Mouse (Mus musculus): Measurements from ENCODE around the gene Ltc4s.

Ltc4s gene

DNA sequence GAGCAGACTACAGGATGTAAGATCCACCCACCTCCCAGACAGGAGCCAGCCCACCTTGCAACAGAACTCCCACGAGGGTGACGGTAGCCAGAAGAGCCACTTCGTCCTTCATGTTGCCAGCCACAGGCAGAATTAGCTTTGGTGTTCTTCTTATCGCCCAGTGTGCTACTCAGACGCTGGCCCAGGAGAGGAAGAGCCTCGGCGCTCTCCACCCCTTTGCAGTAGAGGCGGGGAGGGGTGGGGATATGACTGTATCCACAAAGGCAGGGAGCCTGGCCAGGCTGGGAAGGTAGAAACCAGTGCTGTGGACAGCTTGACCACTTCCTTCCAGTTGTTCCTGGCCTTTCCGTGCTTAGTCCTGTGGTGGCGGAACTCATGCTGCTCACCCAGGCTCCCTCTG is at the start of gene Ltc4s:
Ltc4s (minus strand) TSS at position 293 of the 400 bp plus-strand sequence.
- in situ Hi-C loops (cut with MboI, MseI): no loop called here

DNA sequence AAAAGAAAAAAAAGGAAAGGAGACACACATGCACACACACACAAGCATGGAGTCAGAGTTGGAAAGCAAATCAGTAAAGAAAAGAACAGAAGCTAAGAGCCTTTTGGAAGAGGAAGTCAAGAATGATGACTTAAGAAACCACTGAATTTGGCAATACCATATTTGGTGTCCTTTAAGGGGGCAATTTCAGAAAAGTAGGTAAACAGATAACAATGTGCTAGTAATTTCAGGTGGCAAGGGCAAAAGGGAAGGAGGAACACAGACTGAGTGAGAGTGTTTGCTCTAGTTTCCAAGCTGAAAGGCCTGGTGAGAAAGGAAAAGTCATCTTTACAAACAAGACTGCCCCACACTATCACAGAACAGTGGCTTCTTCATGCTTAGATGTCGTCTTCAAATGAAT is 48.0 kb upstream of the Ltc4s start:
- in situ Hi-C loops (cut with MboI, MseI): no loop called here

DNA sequence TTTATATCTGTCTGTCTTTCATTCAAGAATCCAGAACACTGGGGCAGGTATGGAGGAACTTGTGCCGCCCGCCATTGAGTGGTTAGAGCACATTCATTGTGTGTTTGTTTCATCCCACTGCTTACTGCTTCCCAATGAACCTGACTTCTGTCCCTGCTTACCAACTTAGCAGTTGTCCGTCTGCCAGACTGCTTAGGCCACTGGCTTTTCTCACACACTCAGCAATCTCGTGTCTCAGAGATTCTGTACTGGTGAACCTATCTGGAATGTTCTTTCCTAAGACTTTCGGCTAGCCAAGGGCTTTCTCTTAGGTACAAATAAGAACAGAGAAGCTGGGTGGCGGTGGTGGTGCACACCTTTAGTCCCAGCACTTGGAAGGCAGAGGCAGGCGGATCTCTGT is 47.3 kb upstream of the Ltc4s start:
- in situ Hi-C loops (cut with MboI, MseI): no loop called here

DNA sequence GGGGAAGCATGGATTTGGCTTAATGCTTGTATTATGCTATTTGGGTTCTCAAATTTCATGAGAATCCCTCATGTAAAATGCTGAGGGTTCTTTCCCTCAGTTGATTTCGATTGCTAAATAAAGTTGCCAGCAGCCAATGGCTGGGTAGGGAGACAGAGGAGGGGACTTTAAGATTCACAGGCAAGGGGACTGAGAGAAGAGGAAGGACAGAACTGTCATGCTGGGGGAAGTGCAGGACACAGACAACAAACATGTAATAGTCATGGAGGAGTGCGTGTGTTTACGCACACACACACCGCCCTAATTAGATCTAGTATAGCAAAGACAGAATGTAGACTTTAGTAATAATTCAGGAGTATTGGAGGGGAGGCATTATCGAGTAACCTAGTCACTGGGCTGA is 46.8 kb upstream of the Ltc4s start:
- in situ Hi-C loops (cut with MboI, MseI): no loop called here

DNA sequence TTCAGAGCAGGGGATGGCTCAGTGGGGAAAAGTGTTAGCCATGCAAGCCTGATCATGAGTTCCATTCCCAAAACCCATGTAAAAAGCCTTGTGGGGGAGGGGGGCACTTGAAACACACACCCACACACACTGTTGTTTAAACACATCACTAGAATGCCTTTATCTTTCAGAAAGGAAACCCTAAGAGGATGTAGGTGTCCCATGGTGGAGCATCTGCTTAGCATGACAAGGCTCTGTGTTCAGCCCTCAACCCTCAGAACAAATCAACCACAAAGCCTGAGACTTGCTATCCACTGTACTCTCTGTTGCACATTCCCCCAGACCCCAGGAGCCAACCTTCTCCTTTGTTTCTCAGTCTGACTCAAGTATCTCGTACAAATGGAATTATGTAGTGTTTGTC is 41.6 kb upstream of the Ltc4s start:
- in situ Hi-C loops (cut with MboI, MseI): no loop called here

DNA sequence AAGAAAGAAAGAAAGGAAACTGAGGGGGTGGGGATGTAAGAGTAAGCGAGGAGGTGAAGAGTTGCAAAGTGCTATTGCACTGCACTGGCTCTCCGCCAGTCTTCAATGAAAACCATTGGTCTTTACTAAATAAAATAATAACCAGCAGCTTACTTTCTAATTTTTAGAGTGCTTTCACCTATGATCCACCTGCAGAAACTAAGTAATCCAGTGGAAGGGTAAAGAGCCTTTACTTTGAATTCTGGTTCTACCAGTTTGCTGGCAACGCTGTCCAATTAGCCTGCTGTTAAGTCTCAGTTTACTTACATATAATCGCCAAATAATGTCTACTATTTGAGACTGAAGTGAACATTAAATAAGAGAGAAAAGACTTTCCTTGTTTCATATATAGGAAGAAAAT is 40.6 kb upstream of the Ltc4s start:
- in situ Hi-C loops (cut with MboI, MseI): no loop called here

DNA sequence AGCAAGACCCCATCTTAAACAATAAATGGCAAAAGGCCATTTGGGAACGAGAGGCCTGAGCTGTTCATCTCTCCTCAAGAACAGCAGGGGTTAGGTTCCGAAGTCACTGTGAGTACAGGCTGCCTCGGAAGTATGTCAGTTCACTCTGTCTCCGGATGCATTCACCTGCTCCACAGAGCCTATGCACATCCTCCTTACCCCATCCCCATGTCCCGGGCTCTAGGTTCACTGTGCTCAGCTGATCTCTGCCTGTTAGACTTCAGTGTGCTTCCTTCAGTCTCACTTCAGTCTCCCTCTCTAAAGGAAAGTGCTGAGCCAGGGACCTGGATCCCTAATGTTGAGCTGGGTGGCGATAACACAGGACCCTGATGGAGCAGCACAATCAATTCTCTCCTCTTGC is 39.3 kb upstream of the Ltc4s start:
- in situ Hi-C loops (cut with MboI, MseI): no loop called here

DNA sequence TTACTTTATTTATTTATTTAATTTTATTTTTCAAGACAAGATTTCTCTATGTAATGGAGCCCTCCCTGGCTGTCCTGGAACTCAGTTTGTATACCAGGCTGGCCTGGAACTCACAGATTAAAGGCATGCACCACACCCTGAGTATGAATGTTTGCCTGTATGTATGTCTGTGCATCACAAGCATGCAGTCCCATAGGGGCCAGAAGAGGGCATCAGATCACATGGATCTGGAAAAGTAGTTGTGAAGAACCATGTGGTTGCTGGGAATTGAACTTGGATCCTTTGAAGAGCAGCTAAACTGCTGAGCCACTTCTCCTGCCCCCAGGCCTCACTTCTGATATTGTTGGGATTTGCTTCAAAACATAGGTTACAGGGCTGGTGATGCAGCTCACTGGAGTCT is 38.6 kb upstream of the Ltc4s start:
- in situ Hi-C loops (cut with MboI, MseI): no loop called here

DNA sequence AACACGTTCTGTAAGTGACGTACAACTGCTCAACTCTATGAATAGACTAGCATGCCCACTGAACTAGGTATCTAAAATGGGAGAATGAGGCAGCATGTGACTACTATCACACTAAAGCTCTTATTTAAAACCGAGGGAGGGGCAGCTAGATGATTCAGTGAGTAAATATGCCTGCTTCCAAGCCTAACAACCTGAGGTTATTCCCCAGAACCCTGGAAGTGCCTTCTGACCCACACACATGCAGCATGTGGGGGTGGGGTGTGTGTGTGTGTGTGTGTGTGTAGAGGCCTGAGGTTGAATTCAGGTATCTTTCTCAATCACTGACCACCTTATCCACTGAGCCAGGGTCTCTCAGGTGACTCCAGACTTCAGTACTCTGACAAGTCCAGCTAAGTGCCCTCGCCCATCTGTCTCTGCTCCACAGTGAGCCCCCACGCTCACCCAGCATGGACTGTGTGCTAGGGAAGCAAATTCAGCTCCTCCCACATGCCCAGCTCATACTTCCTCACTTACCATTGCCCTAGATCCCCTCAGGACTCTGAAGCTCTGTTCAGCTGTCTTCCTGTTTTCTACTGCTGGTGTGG is 37.2 kb upstream of the Ltc4s start:
- in situ Hi-C loops (cut with MboI, MseI): no loop called here

DNA sequence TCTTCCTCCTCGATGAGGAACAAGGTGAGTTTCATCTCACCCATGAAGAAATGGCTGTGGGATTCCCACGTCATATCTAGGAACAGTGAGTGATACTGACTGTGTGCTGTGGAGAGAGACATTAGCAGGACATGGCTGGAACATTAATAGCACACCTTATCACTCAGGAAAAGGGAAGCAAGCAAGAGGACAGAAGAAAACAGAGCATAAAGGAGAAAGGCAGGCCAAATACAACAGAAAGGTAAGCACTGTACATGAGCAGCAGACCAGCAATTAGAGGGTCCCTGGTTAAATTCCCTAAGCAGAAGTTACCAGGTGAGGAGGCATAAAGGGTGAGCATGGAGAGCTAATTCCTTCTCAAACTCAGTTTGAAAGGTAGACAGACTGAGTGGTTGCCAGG is 36.7 kb upstream of the Ltc4s start:
- in situ Hi-C loops (cut with MboI, MseI): no loop called here

DNA sequence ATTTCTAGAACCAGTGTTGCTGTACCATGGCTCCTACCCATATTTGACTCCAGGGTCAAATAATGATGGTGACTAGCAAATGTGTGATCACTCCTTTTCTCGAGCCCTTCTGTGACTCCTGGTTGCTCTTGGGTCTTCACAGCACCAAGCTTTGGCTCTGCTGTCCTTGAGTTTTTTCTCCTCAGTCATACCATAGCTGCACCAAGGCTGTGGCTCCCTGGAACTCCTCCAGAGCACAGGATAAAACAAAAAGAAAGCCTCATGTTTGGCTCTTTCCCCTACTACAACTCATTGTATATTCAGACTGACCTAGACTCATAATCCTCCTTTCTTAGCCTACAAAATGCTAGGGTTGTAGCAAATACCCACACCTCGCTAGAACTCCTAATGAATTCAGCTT is 34.4 kb upstream of the Ltc4s start:
- in situ Hi-C loops (cut with MboI, MseI): loop anchor here (5.0 kb wide), 1 partner anchor 94 kb away; no protein-coding TSS in a partner anchor

DNA sequence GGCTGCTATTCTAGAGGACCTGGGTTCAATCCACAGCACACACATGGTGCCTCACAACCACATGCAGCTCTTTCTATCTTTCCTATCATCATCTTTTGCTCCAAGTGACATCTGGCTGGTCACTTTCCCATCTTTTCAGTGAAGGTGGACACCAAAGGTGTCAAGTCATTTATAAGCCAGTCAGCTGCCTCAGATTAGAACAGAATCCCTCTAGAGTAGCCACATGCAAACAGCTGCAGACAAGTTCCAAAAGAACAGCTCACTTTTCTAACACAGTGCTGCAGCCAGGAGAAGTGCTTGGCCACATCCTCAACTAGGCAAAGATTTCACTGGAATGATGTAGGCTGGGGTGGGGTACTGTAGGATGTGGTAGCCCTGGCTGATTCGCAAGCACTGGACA is 31.5 kb upstream of the Ltc4s start:
- in situ Hi-C loops (cut with MboI, MseI): loop anchor here (5.0 kb wide), 1 partner anchor 97 kb away; no protein-coding TSS in a partner anchor

DNA sequence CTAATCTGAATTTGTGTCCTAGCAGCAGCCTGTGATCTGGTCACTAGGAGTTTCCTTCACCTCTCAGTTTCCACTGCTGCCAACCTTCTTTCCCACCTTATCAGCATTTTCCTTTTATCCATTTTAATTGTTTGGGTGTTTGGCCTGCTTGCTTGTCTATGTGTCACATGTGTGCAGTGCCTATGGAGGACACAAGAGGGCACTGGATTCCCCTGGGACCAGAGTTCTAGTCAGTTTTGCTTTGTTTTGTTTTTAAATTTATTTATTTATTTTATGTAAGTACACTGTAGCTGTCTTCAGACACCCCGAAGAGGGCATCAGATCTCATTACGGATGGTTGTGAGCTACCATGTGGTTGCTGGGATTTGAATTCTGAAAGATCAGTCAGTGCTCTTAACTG is 30.7 kb upstream of the Ltc4s start:
- in situ Hi-C loops (cut with MboI, MseI): no loop called here

DNA sequence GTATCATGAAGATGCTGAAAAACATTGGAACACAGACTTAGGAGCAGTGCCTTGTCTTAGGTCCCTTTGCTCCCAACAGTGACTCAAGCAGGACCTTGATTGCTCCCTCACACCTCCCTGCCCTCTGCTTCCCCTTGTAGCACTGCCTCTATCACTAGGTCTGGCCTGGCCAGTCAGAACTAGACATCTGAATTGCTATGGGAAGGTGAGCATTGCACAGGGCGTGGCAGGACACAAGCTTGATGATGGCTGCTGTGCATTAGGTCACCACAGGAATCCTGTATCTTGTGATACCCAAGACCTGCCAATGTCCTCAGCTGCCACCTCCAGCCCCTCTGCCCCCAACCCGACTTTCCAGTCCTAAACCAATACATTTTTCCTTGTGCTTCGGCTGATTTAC is 28.6 kb upstream of the Ltc4s start:
- in situ Hi-C loops (cut with MboI, MseI): no loop called here

DNA sequence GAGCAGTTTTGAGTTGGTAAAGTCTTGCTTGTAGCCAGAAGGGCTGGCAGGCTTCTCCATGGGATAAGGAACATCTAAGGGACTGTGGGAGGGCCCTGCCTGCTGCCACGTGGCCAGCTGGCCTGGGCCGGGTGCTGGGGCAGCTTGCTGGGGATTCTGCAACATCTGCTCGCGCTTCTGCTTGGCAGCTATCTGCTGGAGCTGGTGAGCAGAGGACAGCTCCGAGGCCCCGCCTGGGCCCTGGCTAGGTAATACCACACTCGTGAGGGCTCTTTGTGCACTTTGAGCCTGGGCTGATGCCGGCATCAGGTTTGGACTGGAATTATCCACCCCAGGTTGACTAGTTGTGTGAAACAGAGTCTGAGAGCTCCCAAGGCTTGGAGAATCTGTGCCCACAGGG is 27.5 kb upstream of the Ltc4s start:
- in situ Hi-C loops (cut with MboI, MseI): no loop called here

DNA sequence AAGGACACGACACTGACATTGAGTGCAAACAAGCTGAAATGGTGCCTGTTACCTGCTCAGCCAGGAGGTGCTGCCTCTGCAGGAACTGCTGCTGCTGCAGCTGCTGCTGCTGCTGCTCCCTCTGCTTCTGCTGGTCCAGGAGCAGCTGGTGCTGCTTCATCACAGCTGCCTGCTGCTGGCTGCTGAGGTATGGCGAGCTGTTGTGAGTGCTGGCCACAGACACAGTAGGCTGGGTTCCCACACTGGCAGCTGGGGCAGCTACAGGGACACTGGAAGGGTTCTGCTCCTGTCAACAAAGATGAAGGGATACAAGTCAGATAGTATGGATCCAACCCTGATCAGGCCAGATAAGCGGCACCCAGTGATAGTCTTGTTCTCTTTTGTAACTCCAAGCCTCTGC is 24.8 kb upstream of the Ltc4s start:
- in situ Hi-C loops (cut with MboI, MseI): no loop called here

DNA sequence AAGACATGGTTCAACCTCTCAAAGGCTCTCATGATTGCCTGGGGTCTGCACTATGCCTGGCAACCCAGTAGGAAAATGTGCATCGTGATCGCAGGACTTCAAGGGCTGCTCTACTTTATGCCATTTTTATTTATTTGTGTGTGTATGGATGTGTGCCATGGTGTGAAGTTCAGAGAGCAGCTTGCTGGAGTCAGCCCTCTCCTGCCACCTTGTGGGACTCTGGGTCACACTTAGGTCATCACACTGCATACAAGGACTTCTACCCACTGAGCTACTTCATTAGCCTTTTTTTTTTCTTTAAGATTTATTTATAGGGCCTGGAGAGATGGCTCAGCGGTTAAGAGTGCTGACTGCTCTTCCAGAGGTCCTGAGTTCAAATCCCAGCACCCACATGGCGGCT is 23.6 kb upstream of the Ltc4s start:
- in situ Hi-C loops (cut with MboI, MseI): no loop called here

DNA sequence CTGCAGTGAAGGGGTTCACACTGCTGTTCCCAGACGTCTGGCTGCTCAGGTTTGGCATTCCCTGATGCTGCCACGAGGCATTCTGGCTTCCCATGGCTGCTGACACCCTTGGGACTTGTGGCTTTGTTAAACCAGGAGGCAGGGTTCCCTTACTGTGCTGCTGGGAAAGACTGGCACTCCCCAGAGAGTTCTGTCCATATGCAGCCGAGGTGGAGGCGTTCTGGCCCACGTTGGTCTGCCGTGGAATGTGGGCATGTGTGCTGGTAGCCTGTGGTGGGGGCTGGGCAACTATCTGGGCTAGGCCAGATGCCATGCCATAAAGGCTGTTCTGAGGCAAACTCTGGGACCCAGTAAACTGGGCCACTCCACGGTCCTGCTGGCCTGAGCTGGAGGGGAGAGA is 19.9 kb upstream of the Ltc4s start:
- in situ Hi-C loops (cut with MboI, MseI): no loop called here

DNA sequence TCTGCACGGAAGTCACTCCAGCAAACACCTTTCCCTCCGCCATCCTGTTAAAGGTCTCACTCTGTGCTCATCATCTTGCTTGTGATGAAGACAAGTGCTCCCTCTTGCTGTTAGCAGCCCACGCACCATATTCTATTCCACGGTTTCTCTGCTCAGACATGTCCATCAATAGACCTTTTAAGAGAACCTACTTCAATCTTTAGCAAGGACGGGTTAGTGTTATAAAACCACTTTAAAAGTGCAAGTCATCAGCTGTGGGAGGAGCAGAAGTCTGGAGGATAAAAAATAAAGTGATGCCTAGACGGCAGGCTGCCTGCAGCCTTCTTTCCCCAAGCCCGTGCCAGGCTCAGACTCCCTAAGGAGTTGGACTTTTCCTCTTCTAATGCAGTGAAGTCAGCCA is 18.2 kb upstream of the Ltc4s start:
- in situ Hi-C loops (cut with MboI, MseI): no loop called here

DNA sequence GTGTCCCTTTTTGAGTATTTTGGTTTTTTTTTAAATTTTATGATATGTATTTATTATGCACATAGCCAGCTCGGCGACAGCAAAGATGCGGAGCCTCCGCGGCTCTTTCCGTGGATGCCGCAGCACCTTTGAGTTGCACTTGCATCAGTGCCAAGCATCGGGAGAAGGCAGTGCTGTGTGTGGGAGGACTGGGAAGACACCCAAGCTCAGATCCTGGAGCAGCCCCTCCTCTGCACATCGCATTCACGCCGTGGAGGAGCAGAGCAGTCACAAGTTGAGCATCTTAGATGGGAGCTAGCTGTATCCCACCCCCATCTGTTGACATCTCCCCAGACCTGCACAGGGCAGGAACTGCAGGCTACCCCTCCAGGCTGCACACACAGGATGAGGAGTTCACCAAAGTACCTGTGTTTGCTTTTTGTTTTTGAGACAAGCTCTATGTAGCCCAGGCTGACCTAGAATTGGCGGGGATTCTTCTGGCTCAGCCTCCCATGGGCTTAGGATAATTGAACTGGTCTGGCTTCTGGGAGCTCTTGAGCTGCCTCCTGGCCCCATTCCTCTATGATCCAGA is 15.7 kb upstream of the Ltc4s start:
- in situ Hi-C loops (cut with MboI, MseI): no loop called here

DNA sequence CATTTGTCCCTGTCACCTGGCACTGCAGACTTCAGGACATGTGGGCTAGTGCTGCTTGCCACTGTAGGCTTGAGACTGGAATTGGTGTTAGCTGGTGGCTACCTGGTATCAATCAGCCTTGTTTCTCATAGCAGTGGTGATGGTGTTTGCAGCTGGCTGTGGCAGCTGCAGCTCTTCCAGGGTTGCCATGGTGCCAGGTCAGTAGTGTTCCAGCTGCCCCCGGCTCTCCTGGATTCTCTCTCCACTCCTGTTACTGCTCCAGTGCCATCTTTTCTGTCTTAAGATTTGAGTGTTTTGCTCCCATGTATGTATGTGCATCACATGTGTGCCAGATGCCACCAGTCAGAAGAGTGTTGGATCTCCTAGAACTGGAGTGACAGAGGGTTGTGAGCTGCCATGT is 15.0 kb upstream of the Ltc4s start:
- in situ Hi-C loops (cut with MboI, MseI): no loop called here

DNA sequence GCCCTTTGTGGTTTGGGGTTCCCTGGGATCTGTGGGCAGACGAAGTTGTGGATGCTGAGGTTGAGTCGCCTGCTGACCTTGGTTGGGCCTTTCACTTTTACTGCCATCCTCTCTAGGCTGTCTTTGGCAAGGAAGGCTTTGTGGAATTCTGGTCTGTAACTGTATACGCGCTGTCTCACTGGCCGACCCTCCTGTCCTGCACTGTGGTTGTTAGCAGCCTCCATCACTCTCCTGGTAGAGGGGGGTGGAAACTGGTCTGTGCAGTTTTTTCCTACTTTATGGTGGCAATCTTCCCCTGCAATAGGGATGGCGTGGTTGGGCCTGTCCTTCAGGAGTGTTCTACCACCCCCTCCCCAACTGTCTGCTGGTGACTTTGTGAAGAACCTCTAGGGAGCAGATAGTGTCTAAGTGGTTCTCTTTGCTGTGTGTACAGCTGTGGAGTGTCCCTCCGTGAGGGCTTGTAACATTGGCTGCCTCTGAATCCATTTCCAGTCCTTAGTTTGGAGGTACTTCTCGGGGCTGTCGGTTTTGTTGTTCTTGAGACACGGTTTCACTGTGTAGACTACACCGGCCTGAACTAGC is 14.4 kb upstream of the Ltc4s start:
- in situ Hi-C loops (cut with MboI, MseI): no loop called here

DNA sequence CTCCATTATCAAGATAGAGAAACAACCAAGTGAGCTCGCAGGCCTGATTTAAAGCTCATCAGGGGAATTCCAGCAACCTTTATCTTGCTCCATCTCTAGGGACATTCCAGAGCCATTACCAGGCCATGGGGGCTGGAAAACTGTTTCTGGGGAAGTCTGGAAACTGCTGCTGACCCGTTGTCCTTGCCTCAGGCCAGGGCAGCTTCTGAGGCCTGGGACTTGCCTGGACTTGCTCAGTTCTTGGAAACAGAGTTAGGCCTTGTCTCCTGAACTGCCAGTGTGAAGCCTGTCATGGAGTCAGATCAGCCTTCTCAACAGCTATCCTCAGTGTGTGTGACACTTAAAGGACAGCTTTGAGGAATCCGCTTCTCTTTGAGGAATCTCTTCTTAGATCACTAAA is 13.8 kb upstream of the Ltc4s start:
- in situ Hi-C loops (cut with MboI, MseI): no loop called here
